Mouse (Mus musculus): ENCODE measurements around the gene Lipn. TPM values are rescaled to one million over a fixed set of nuclear protein-coding genes. Genes with fewer than 3 reads are reported as not detected.

Gene Lipn
- polyA plus RNA-seq, 2 experiments: not detected

DNA sequence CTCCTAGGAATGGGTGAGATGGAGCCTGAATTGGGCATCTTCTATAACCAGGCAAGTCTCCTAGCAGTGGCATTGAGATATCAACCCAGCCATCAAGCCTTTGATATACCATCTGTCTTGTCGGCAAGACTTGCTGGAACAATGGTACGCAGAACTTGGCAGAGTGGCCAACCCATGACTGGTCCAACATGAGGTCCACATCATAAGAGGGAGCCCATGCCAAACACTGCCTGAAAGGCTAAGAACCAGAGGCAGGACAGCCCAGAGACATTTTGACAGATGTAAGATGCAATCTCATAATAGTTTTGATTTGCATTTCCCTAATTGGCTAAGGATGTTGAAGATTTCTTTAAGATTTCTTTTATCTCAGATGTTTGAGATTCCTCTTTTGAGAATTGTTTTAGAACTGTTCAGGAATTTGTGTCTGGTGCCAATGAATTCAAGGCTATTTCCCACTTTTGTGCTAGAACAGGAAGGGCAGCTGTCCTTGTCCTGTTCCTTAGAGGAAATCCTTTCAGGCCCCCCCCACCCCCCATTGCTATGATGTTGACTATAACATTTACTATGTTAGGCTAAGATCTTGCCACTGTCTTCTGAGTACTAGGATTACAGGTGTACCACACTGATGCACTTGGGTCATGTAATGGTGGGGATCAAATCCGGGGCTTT is 17.7 kb upstream of the Lipn start:
- DNase-seq (ENCODE audit: low read depth in 3 of 3, low spot score in 3 of 3) (no peak), ATAC-seq (ENCODE audit: insufficient read depth) (no peak)
- Histone ChIP-seq H3K9me3 (ENCODE audit: control insufficient read depth, low read length) (no peaks in the 10 kb centered on the region), H3K27me3 (ENCODE audit: control insufficient read depth, insufficient read depth, low read length) (no peaks in the 10 kb centered on the region), H3K4me1 (replicated peaks; ENCODE audit: control insufficient read depth in 2 of 2, insufficient read depth in 2 of 2, low read length in 1 of 2) (no peaks in the 10 kb centered on the region), H3K4me2 (ENCODE audit: low read depth) (no peak overlapping the region), H3K27ac (no peak overlapping the region), H3K36me3 (replicated peaks; ENCODE audit: control insufficient read depth, insufficient read depth, low read depth) (no peaks in the 10 kb centered on the region), H3K4me3 (ENCODE audit: insufficient read depth in 1 of 2, low read depth in 2 of 2, low read length in 2 of 2) (no peak overlapping the region), H3K9ac (replicated peaks) (no peak overlapping the region)
- 69% methylated on average over 3 of the region's 3 CpGs for WGBS (ENCODE audit: insufficient replicate concordance)
- no peak for TF ChIP-seq EP300 (IDR thresholded peaks at IDR 0.05; ENCODE audit: low read depth)

DNA sequence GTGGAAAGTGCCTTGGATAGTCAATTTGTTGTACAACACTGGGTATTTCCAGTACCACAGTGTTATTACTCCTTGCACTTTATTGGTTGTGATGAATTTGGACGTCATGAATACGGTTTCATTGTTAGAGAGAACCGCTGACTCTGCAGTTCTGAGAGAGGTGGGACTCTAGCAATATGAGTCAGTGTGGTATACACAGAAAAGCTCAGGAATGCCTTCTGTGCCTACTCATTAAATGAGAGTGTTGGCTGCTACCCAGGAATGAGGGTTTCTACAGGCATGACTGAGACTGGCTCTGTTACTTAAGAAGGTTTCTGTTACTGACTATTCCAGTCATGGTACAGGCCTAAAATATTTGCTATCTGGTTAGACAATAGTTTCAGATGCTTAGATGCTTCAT is 15.7 kb upstream of the Lipn start:
- no peak for DNase-seq (ENCODE audit: low read depth in 3 of 3, low spot score in 3 of 3)
- WGBS (ENCODE audit: insufficient replicate concordance): 56% methylated on average over 3 of the region's 3 CpGs
- Histone ChIP-seq H3K9ac (replicated peaks) (no peak overlapping the region), H3K4me3 (ENCODE audit: insufficient read depth in 1 of 2, low read depth in 2 of 2, low read length in 2 of 2) (no peak overlapping the region), H3K4me2 (ENCODE audit: low read depth) (no peak overlapping the region), H3K27ac (no peak overlapping the region), H3K4me1 (replicated peaks; ENCODE audit: control insufficient read depth in 2 of 2, insufficient read depth in 2 of 2, low read length in 1 of 2) (no peaks in the 10 kb centered on the region), H3K36me3 (replicated peaks; ENCODE audit: control insufficient read depth, insufficient read depth, low read depth) (no peaks in the 10 kb centered on the region), H3K27me3 (ENCODE audit: control insufficient read depth, insufficient read depth, low read length) (no peaks in the 10 kb centered on the region), H3K9me3 (ENCODE audit: control insufficient read depth, low read length) (no peaks in the 10 kb centered on the region)
- ATAC-seq (ENCODE audit: insufficient read depth): no peak
- TF ChIP-seq CTCF (IDR thresholded peaks at IDR 0.05; ENCODE audit: low read depth): no peak
- no peak for TF ChIP-seq EP300 (IDR thresholded peaks at IDR 0.05; ENCODE audit: low read depth)

DNA sequence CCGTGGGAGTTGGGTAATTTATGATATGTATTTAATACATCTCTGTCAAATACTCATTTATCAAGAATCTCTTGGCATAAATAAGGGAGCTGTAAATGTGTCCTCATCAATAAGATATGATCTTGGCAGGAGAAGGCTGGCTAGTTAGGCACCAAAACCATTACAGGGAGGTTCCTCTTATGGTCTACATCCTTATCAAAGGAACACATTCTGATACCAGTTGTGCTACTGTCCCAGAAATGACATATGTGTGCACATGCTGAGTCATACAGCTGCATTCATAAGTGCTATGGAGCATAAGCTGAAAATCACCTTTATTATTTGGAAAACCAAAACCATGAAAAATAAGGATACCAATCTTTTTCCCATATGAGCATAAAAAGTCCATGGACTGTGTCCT is 3.6 kb upstream of the Lipn start:
- no peak overlapping the region for H3K9ac ChIP-seq (replicated peaks)
- H3K27ac ChIP-seq: no peak overlapping the region
- H3K4me3 ChIP-seq (ENCODE audit: insufficient read depth in 1 of 2, low read depth in 2 of 2, low read length in 2 of 2): no peak overlapping the region
- H3K36me3 ChIP-seq (replicated peaks; ENCODE audit: control insufficient read depth, insufficient read depth, low read depth): no peaks in the 10 kb centered on the region
- no peaks in the 10 kb centered on the region for H3K9me3 ChIP-seq (ENCODE audit: control insufficient read depth, low read length)
- ATAC-seq (ENCODE audit: insufficient read depth) (no peak), DNase-seq (ENCODE audit: low read depth in 3 of 3, low spot score in 3 of 3) (no peak)
- 33% methylated on average over 1 of the region's 1 CpGs for whole genome bisulfite sequencing (ENCODE audit: insufficient replicate concordance)
- H3K4me1 ChIP-seq (replicated peaks; ENCODE audit: control insufficient read depth in 2 of 2, insufficient read depth in 2 of 2, low read length in 1 of 2): no peaks in the 10 kb centered on the region
- H3K4me2 ChIP-seq (ENCODE audit: low read depth): no peak overlapping the region
- no peaks in the 10 kb centered on the region for H3K27me3 ChIP-seq (ENCODE audit: control insufficient read depth, insufficient read depth, low read length)
- TF ChIP-seq EP300 (IDR thresholded peaks at IDR 0.05; ENCODE audit: low read depth): no peak
- TF ChIP-seq CTCF (IDR thresholded peaks at IDR 0.05; ENCODE audit: low read depth): no peak

DNA sequence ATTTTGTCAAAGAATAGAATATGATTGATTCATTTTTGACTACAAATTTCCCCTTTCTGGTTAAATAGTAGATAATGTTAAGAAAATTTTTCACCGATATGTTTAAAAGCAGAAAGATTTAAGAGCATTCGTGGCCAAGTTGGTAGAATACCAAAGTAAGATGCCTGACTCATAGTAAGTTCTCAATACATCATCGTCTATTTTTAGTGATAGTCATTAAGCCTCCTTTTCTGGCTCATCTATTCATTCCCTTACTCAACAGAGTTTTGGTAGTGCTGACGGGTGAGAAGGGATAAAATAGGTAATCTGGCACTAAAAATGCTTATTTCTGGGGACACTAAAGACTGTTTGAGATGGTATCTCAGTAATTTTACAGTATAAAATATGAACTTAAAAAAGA is 3.1 kb upstream of the Lipn start:
- no peaks in the 10 kb centered on the region for H3K9me3 ChIP-seq (ENCODE audit: control insufficient read depth, low read length)
- no peak for ATAC-seq (ENCODE audit: insufficient read depth)
- H3K36me3 ChIP-seq (replicated peaks; ENCODE audit: control insufficient read depth, insufficient read depth, low read depth): no peaks in the 10 kb centered on the region
- H3K4me2 ChIP-seq (ENCODE audit: low read depth): no peak overlapping the region
- WGBS (ENCODE audit: insufficient replicate concordance): 56% methylated on average over 4 of the region's 4 CpGs
- H3K4me3 ChIP-seq (ENCODE audit: insufficient read depth in 1 of 2, low read depth in 2 of 2, low read length in 2 of 2): no peak overlapping the region
- no peak overlapping the region for H3K27ac ChIP-seq
- H3K4me1 ChIP-seq (replicated peaks; ENCODE audit: control insufficient read depth in 2 of 2, insufficient read depth in 2 of 2, low read length in 1 of 2): no peaks in the 10 kb centered on the region
- no peaks in the 10 kb centered on the region for H3K27me3 ChIP-seq (ENCODE audit: control insufficient read depth, insufficient read depth, low read length)
- no peak overlapping the region for H3K9ac ChIP-seq (replicated peaks)
- no peak for DNase-seq (ENCODE audit: low read depth in 3 of 3, low spot score in 3 of 3)
- no peak for TF ChIP-seq CTCF (IDR thresholded peaks at IDR 0.05; ENCODE audit: low read depth)

DNA sequence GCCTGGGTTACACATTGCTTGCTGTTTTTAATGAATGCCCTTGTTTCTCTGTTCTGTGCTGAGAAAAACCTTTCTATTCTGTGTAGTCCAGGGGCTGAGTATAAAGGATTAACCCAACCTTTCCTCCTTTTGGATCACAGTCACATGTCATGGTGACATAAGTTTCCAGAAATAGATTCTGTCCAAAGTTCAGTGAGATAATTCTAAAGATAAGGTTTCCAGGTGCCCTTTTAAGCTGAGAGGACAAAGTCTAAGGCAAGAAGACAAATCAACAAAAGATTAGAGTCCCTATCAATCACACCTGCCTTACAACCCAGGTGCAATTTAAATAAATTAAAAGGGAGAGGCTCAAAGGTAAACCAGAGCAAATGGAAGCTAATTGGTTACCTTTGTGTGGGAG is 7.1 kb downstream of the Lipn start:
- TF ChIP-seq CTCF (IDR thresholded peaks at IDR 0.05; ENCODE audit: low read depth) (no peak), EP300 (IDR thresholded peaks at IDR 0.05; ENCODE audit: low read depth) (no peak)
- H3K36me3 ChIP-seq (replicated peaks; ENCODE audit: control insufficient read depth, insufficient read depth, low read depth): no peaks in the 10 kb centered on the region
- no peaks in the 10 kb centered on the region for H3K9me3 ChIP-seq (ENCODE audit: control insufficient read depth, low read length)
- no peak overlapping the region for H3K4me3 ChIP-seq (ENCODE audit: insufficient read depth in 1 of 2, low read depth in 2 of 2, low read length in 2 of 2)
- no peak for ATAC-seq (ENCODE audit: insufficient read depth)
- no peak overlapping the region for H3K4me2 ChIP-seq (ENCODE audit: low read depth)
- no peaks in the 10 kb centered on the region for H3K4me1 ChIP-seq (replicated peaks; ENCODE audit: control insufficient read depth in 2 of 2, insufficient read depth in 2 of 2, low read length in 1 of 2)
- no peak overlapping the region for H3K9ac ChIP-seq (replicated peaks)
- H3K27ac ChIP-seq: no peak overlapping the region
- H3K27me3 ChIP-seq (ENCODE audit: control insufficient read depth, insufficient read depth, low read length): no peaks in the 10 kb centered on the region
- DNase-seq (ENCODE audit: low read depth in 3 of 3, low spot score in 3 of 3): no peak

Data from liver, embryonic 14.5 days (tissue).